Mouse (Mus musculus) heart, postnatal 0 days (tissue): Measurements from ENCODE around the gene Ankrd52.

Experiments
- CTCF ChIP-seq: IDR thresholded peaks from 2 replicates; pipeline ENCODE4 v1.5.1; 2016; ENCODE audit warnings: antibody characterized with exemption, control low read depth, low read depth
- EP300 ChIP-seq: IDR thresholded peaks from 2 replicates; pipeline ENCODE4 v1.6.1; 2016; ENCODE audit warnings: antibody characterized with exemption, low read depth

DNA sequence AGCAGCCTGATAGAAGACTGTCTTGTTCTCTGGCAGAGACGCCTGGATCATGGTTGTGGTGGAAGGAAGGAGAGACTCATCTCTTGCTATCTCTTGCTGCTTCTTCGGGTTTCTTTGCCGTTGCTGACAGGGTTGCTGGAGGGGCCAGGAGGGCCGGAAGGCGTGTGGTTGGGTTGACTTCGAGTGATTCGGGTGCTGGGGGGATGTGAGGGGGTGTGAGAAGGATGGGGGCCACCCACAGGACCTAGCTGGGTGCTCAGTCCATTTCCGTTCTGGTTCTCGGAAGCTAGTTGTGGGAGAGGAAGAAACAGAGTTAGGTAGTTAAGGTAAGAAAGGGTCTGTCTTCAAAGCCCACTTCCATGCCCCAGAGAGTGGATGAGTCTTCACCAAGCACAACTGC is 24.7 kb downstream of the Ankrd52 start:
- TF ChIP-seq EP300 (no peak), CTCF (no peak)
